Mouse (Mus musculus): ENCODE results near the gene Nrp2. TPM values are rescaled to one million over a fixed set of nuclear protein-coding genes. Genes with fewer than 3 reads are reported as not detected.

Gene Nrp2
- polyA plus RNA-seq, 1 experiment from 2014 or later = 23.7 TPM

DNA sequence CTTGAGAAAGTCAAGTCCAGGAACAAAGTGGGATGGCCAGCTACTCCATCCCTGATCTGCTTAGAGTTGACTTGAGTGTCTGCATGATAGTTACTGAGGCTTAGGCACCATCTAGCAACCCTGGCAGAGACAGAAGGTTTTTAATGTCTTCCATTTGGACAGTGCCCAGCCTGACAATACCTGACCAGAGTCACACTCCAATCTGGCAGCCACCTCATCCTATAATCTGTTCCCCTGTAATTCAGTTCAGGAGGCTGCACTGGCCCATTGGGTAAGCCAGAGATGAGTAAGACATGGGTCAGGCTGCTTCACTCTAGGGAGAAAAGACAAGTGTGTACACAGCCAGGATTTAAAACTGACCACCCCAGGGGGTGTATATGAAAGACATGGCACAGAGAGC lies 79.5 kb downstream of the Nrp2 start:
- H3K9me3 ChIP-seq (ENCODE audit: control insufficient read depth, low read length) = no peaks in the 10 kb centered on the region
- H3K4me1 ChIP-seq (ENCODE audit: control insufficient read depth, insufficient read depth, low read length) = peaks cover 3% of the 10 kb centered on the region; the same call in 1 of the 2 replicates
- H3K27me3 ChIP-seq (replicated peaks; ENCODE audit: control insufficient read depth, insufficient read depth, low read length) = no peaks in the 10 kb centered on the region
- no peak overlapping the region for H3K4me3 ChIP-seq (ENCODE audit: low read length)
- no peak overlapping the region for H3K4me2 ChIP-seq (ENCODE audit: low read depth, low read length)
- no peak overlapping the region for H3K9ac ChIP-seq (ENCODE audit: low read depth, low read length)
- no peaks in the 10 kb centered on the region for H3K36me3 ChIP-seq (ENCODE audit: control insufficient read depth, insufficient read depth, low read length)
- ATAC-seq = no peak
- H3K27ac ChIP-seq (ENCODE audit: low read length) = no peak overlapping the region

GRCm38 (mm10) chr1:62783354-62784083 lies 80.4 kb downstream of the Nrp2 start:
- H3K9me3 ChIP-seq (ENCODE audit: control insufficient read depth, low read length) = no peaks in the 10 kb centered on the region
- no peak overlapping the region for H3K4me3 ChIP-seq (ENCODE audit: low read length)
- H3K27ac ChIP-seq (ENCODE audit: low read length) = no peak overlapping the region
- H3K27me3 ChIP-seq (replicated peaks; ENCODE audit: control insufficient read depth, insufficient read depth, low read length) = no peaks in the 10 kb centered on the region
- ATAC-seq = no peak
- H3K4me2 ChIP-seq (ENCODE audit: low read depth, low read length) = no peak overlapping the region
- WGBS = 78% methylated on average over 18 of the region's 18 CpGs
- H3K36me3 ChIP-seq (ENCODE audit: control insufficient read depth, insufficient read depth, low read length) = no peaks in the 10 kb centered on the region
- H3K4me1 ChIP-seq (ENCODE audit: control insufficient read depth, insufficient read depth, low read length) = 0 out of 2 replicates have a peak, but pooled peaks cover 3% of the 10 kb centered on the region
- no peak overlapping the region for H3K9ac ChIP-seq (ENCODE audit: low read depth, low read length)

DNA sequence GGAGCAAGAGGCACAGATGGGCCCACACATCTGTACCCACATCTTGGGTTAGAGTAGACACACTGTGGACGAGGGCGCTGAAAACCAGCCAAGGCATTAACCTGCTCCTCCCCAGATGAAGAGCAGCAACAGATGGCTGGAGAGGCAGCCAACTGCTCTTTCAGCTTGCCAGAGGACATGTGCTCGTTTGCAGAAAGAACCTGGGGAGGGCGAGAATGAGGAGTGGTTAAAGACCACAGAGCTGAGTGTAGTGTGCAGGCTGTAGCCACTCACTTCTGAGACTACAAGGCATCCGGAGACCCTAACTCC lies 81.0 kb downstream of the Nrp2 start:
- no peak for ATAC-seq
- no peak overlapping the region for H3K27ac ChIP-seq (ENCODE audit: low read length)
- H3K4me3 ChIP-seq (ENCODE audit: low read length) = no peak overlapping the region
- no peak overlapping the region for H3K9ac ChIP-seq (ENCODE audit: low read depth, low read length)
- H3K4me1 ChIP-seq (ENCODE audit: control insufficient read depth, insufficient read depth, low read length) = 0 out of 2 replicates have a peak, but pooled peaks cover 3% of the 10 kb centered on the region
- H3K36me3 ChIP-seq (ENCODE audit: control insufficient read depth, insufficient read depth, low read length) = no peaks in the 10 kb centered on the region
- H3K27me3 ChIP-seq (replicated peaks; ENCODE audit: control insufficient read depth, insufficient read depth, low read length) = no peaks in the 10 kb centered on the region
- H3K4me2 ChIP-seq (ENCODE audit: low read depth, low read length) = no peak overlapping the region
- H3K9me3 ChIP-seq (ENCODE audit: control insufficient read depth, low read length) = no peaks in the 10 kb centered on the region
- WGBS = 69% methylated on average over 5 of the region's 5 CpGs

DNA sequence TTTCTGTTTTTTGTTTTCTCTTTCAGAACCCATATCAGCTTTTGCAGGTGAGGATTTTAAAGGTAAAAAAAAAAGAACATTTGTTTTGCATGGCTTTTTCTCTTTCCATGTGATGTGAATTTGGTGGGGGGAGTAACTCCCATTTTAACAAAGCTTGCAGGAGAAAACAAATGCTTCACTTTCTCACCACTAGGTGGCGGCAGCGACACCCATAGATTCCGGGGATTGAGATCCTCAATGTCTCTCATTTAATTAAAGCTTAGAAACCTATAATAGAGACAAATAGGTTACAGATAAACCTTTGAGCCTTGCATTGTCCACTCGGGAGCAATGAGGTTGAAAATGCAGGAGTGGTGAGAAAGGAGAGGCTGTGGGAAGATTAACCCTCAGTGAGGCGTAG lies 83.2 kb downstream of the Nrp2 start:
- Histone ChIP-seq H3K27me3 (replicated peaks; ENCODE audit: control insufficient read depth, insufficient read depth, low read length) (no peaks in the 10 kb centered on the region), H3K4me3 (ENCODE audit: low read length) (no peak overlapping the region), H3K4me1 (ENCODE audit: control insufficient read depth, insufficient read depth, low read length) (no peaks in the 10 kb centered on the region), H3K9me3 (ENCODE audit: control insufficient read depth, low read length) (no peaks in the 10 kb centered on the region), H3K36me3 (ENCODE audit: control insufficient read depth, insufficient read depth, low read length) (no peaks in the 10 kb centered on the region), H3K27ac (ENCODE audit: low read length) (no peak overlapping the region), H3K9ac (ENCODE audit: low read depth, low read length) (no peak overlapping the region), H3K4me2 (ENCODE audit: low read depth, low read length) (no peak overlapping the region)
- no peak for ATAC-seq
- WGBS = 25% methylated on average over 5 of the region's 5 CpGs

GRCm38 (mm10) chr1:62787546-62787945 lies 84.5 kb downstream of the Nrp2 start:
- H3K27me3 ChIP-seq (replicated peaks; ENCODE audit: control insufficient read depth, insufficient read depth, low read length) = no peaks in the 10 kb centered on the region
- no peaks in the 10 kb centered on the region for H3K36me3 ChIP-seq (ENCODE audit: control insufficient read depth, insufficient read depth, low read length)
- WGBS = 78% methylated on average over 10 of the region's 10 CpGs
- ATAC-seq = no peak
- H3K4me1 ChIP-seq (ENCODE audit: control insufficient read depth, insufficient read depth, low read length) = no peaks in the 10 kb centered on the region
- H3K4me2 ChIP-seq (ENCODE audit: low read depth, low read length) = no peak overlapping the region
- H3K27ac ChIP-seq (ENCODE audit: low read length) = no peak overlapping the region
- no peak overlapping the region for H3K9ac ChIP-seq (ENCODE audit: low read depth, low read length)
- H3K9me3 ChIP-seq (ENCODE audit: control insufficient read depth, low read length) = no peaks in the 10 kb centered on the region
- no peak overlapping the region for H3K4me3 ChIP-seq (ENCODE audit: low read length)

GRCm38 (mm10) chr1:62794223-62794895 lies 91.3 kb downstream of the Nrp2 start:
- Histone ChIP-seq H3K4me2 (ENCODE audit: low read depth, low read length) (no peak overlapping the region), H3K27me3 (replicated peaks; ENCODE audit: control insufficient read depth, insufficient read depth, low read length) (no peaks in the 10 kb centered on the region), H3K9ac (ENCODE audit: low read depth, low read length) (no peak overlapping the region), H3K27ac (ENCODE audit: low read length) (no peak overlapping the region), H3K9me3 (ENCODE audit: control insufficient read depth, low read length) (no peaks in the 10 kb centered on the region), H3K4me1 (ENCODE audit: control insufficient read depth, insufficient read depth, low read length) (peaks cover 10% of the 10 kb centered on the region), H3K36me3 (ENCODE audit: control insufficient read depth, insufficient read depth, low read length) (0 out of 2 replicates have a peak, but pooled peaks cover 3% of the 10 kb centered on the region), H3K4me3 (ENCODE audit: low read length) (no peak overlapping the region)
- 41% methylated on average over 19 of the region's 19 CpGs for WGBS
- 0 out of 2 replicates have a peak, but pooled peaks have one; percentile 45 for ATAC-seq

DNA sequence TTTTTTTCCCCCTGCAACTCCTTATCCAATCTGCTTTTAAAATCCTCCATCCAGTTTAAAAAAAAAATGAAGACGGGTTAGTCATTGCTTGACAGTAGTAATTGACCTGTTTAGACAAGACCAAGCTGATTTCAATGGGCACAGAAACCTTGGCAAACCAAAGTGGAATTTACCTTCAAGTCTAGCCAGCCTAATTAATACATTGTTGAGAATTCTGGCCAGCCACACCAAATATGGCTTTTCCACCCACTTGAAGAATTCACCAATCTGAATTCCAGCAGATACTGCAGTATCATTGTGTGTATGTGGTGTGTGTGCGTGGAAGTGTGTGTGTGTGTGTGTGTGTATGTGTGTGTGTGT lies 91.8 kb downstream of the Nrp2 start:
- H3K4me1 ChIP-seq (ENCODE audit: control insufficient read depth, insufficient read depth, low read length) = peaks cover 10% of the 10 kb centered on the region
- ATAC-seq = no peak
- H3K9ac ChIP-seq (ENCODE audit: low read depth, low read length) = no peak overlapping the region
- WGBS = 58% methylated on average over 2 of the region's 2 CpGs
- H3K36me3 ChIP-seq (ENCODE audit: control insufficient read depth, insufficient read depth, low read length) = 0 out of 2 replicates have a peak, but pooled peaks cover 3% of the 10 kb centered on the region
- H3K4me2 ChIP-seq (ENCODE audit: low read depth, low read length) = no peak overlapping the region
- H3K27ac ChIP-seq (ENCODE audit: low read length) = no peak overlapping the region
- no peak overlapping the region for H3K4me3 ChIP-seq (ENCODE audit: low read length)
- no peaks in the 10 kb centered on the region for H3K27me3 ChIP-seq (replicated peaks; ENCODE audit: control insufficient read depth, insufficient read depth, low read length)
- no peaks in the 10 kb centered on the region for H3K9me3 ChIP-seq (ENCODE audit: control insufficient read depth, low read length)

DNA sequence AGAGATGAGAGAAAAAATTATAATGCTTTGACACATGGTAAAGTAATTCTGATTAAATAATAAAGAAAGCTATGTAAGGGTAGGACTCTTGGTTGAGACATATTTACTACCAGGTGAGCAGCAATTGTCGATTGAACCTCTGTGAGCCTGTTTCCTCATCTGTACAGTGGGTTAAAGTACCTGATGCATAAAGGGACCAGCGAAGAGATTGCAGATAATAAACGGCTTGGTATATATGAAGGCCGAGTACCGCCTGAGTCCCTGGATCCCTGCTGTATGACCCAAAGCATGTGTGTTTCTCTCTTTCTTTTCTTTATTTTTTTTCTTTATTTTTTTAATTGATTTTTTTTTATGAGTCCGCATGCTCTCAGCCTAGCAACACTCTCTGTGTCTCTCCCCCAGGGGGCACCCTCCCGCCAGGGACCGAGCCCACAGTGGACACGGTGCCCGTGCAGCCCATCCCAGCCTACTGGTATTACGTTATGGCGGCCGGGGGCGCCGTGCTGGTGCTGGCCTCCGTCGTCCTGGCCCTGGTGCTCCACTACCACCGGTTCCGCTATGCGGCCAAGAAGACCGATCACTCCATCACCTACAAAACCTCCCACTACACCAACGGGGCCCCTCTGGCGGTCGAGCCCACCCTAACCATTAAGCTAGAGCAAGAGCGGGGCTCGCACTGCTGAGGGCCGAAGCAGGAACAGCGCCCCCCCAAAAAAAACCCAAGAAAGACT lies 92.4 kb downstream of the Nrp2 start:
- peak; percentile 60 for ATAC-seq
- Histone ChIP-seq H3K4me3 (ENCODE audit: low read length) (no peak overlapping the region), H3K9ac (ENCODE audit: low read depth, low read length) (no peak overlapping the region; the same call in 1 of the 2 replicates), H3K4me1 (ENCODE audit: control insufficient read depth, insufficient read depth, low read length) (peaks cover 10% of the 10 kb centered on the region), H3K36me3 (ENCODE audit: control insufficient read depth, insufficient read depth, low read length) (0 out of 2 replicates have a peak, but pooled peaks cover 3% of the 10 kb centered on the region), H3K27me3 (replicated peaks; ENCODE audit: control insufficient read depth, insufficient read depth, low read length) (no peaks in the 10 kb centered on the region), H3K27ac (ENCODE audit: low read length) (no peak overlapping the region), H3K4me2 (ENCODE audit: low read depth, low read length) (peak overlapping the region; percentile 33; the same call in 1 of the 2 replicates), H3K9me3 (ENCODE audit: control insufficient read depth, low read length) (no peaks in the 10 kb centered on the region)
- WGBS = 48% methylated on average over 28 of the region's 28 CpGs

GRCm38 (mm10) chr1:62796038-62796647 lies 93.1 kb downstream of the Nrp2 start:
- ATAC-seq = peak; percentile 65

More at GRCm38 (mm10) chr1:62796038-62796647, 93.1 kb downstream of the Nrp2 start:
- no peak overlapping the region for H3K27ac ChIP-seq (ENCODE audit: low read length)
- peaks cover 10% of the 10 kb centered on the region for H3K4me1 ChIP-seq (ENCODE audit: control insufficient read depth, insufficient read depth, low read length)
- 0 out of 2 replicates have a peak overlapping the region, but pooled peaks have one; percentile 33 for H3K4me2 ChIP-seq (ENCODE audit: low read depth, low read length)
- no peak overlapping the region; the same call in 1 of the 2 replicates for H3K9ac ChIP-seq (ENCODE audit: low read depth, low read length)
- no peaks in the 10 kb centered on the region for H3K9me3 ChIP-seq (ENCODE audit: control insufficient read depth, low read length)
- no peaks in the 10 kb centered on the region for H3K27me3 ChIP-seq (replicated peaks; ENCODE audit: control insufficient read depth, insufficient read depth, low read length)
- H3K36me3 ChIP-seq (ENCODE audit: control insufficient read depth, insufficient read depth, low read length) = 0 out of 2 replicates have a peak, but pooled peaks cover 3% of the 10 kb centered on the region
- WGBS = 56% methylated on average over 9 of the region's 9 CpGs
- H3K4me3 ChIP-seq (ENCODE audit: low read length) = no peak overlapping the region
